Mouse (Mus musculus): ENCODE data around the gene Grk3.

Grk3 gene

DNA sequence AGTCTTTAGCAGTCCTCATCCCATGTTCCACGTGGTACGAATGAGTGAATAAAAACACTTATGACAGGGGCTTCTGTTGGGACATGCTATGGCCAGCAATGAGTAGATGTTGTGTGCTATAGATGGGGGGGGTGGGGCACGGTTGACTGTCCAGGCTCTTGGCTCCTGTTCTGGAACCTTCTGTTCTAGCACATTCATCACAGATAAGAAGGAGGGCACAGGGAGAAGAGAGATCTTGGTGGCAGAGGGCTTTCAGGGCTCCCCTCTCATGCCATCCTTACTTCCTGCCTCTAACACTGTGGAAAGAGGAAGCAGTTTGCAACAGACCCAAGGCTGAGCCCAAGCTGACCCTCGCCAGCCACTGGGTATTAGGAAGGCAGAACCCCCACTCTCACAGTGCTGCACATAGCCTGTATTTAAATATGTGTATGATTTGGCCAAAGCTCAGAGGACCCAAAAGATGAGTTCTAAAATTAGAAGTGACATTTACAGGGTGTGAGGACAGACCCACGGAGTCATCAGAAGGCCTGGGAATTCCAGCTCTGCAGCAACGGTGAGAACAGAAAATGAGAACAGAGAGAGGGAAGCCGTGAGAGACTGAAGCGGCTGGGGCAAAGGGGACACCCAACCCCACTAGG, 6.3 kb downstream of the Grk3 start:
- no peak for DNase-seq (ENCODE audit: low spot score in 2 of 2)

DNA sequence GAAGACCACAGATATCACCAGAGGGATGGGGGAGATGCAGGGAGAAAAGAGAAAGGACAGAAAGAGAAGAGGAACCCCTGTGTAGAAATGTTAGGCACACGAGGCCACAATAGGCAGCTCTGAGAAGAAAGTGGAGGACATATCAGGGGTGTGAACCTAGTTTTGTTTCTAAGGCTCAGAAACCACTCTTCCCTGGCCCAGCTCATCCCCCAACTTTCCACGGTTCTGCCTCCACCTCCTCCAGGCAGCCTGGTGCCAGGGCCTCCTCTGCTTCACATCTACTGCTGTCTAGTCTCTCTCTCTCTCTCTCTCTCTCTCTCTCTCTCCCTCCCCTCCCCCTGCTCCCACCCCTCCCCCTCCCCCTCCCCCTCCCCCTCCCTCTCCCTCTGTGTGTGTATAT, 7.1 kb downstream of the Grk3 start:
- no peak for DNase-seq (ENCODE audit: low spot score in 2 of 2)

DNA sequence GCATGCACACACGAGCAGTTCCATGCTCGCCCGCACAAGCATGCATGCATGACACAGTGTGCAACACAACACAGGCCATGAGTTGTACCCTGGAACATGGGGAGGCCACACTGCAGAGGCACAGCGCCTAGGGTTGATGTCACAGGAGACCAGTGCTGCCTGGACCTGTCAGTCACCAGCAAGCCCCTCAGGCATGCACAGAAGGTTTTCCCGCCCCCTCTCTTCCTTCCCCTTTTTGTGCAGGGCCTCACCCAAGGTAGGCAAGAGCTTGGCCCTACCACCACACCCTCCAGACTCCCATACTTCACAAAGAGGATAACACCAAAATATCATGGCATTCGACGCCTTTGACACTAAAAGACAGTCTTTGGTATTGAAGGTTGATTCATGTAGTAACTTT, 8.6 kb downstream of the Grk3 start:
- DNase-seq (ENCODE audit: low spot score in 2 of 2): no peak

DNA sequence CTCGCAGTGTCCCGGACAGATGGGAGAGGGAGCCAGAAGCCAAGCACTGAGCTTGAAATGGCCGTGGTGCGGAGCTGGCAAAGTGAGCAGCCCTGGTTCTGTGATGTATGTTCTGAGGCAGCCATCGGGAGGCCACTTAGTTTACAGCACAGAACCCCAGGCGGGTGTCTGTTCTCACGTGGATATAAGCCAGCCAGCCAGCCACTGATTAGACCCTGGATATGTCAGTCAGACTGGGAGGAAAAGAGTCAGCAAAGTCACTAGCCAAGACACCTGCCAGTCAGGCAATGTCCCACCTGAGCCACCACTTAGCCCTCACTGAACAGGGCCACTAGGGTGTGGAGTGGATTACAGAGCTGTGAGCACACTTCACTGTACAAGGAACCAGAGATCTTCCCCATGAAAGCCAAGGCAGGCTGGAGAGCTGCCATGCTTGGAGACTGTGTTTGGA, 9.6 kb downstream of the Grk3 start:
- no peak for DNase-seq (ENCODE audit: low spot score in 2 of 2)

DNA sequence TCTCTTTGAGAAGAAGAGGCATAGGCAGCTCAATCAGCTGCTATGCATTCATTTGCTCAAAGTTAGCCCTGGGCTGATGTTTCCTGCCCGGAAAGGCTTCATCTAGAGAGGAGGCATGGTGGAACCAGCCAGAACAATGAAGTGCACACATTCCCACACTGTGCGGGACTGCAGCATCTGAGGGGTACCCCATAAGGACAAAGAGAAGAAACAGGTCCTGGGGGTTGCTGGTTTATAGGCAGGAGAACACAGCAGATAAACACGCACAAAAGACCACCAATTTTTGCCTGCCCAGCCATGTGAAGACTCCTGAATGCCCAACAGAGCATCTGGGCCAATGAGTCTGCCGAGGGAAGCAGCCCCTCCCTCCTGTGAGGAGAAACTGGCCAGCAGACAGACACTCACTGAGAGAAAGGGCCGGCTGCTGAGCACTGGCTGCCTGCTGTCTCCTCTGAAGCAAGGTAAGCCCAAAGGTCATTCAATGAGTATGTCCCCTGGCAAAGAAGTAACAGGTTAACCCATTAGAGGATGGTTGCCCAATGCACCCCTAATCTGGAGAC, 12.7 kb downstream of the Grk3 start:
- DNase-seq (ENCODE audit: low spot score in 2 of 2): no peak

DNA sequence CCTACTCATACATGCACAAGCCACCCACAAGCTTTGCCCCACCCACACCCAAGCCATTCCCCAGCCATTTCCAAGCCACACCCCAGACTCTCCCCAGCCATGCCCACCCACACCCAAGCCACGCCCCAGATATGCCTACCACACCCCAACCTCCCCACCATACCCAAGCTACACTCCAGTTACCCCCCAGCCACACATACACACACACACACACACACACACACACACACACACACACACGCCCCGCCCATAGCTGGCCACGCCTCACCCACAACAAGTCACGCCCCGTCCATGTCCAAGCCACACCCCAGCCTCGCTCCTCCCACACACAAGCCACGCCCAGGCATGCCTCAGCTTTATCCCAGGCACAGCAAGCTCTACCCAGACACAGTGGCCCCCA, 16.4 kb downstream of the Grk3 start:
- DNase-seq (ENCODE audit: low spot score in 2 of 2): no peak

DNA sequence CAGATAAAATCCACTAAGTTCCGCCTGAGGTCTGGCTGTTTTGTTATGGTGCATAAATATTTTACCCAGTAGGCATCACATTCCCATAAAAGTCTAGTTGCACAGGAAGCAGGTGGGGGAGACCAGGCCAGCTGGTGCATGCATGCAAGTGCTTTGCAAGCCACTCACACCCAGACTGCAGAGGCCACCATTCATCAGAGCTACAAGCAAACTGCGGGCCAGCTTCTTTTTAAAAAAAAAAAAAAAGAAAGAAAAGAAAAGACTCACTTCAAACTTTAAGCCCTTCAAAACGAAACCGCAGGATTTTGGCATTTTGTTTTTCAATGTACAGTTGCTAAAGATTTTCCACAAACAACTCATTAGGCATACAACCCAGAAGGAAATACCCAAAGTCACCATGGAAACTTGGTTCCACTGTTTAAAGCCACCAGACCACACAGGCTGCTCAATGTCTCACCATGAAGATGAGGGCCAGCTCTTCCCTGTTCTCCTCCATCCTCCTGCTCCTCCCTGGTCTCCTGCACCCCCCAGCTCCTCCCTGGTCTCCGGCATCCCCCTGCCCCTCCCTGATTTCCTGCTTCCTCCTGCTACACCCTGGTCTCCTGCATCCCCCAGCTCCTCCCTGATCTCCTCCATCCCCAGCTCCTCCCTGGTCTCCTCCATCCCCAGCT, 17.9 kb downstream of the Grk3 start:
- no peak for DNase-seq (ENCODE audit: low spot score in 2 of 2)

DNA sequence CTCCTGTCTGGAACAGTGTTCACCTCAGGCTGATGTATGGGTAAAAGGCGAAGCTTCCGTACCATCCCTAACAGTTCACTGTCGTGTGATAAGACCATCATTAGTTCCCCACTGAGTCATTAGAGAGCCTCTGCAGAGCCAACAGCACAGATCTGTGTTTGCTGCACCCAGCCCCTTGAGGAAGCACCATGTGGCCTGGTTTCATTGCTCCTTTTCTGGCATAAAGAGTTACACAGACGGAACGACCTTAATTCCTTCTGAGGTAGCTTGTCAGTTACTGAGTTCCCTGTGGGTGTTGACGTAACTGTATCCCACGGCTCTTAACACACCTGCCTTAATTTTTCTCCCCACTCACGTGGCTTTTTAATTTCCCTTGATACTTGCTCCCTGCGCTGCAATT, 24.3 kb downstream of the Grk3 start:
- no peak for DNase-seq (ENCODE audit: low spot score in 2 of 2)

DNA sequence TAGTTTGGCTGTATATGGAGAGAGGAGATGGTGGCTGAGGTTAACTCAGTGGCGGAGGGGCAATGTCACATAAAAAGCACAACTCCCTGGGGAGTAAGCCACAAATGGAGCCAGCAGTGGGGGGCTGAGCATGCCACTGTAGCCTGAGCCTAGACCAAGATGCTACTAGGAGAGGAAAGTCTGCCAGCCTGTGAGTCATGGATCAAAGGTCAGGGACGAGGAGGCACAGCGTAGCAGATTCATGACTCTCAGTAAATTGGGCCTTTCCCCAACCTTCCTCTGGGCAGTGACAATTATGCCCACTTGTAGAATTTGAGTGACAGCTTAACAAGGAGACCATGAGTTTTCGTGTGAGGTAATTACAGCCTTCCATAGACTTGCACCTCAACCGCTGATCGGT, 33.7 kb downstream of the Grk3 start:
- DNase-seq (ENCODE audit: low spot score in 2 of 2): no peak

DNA sequence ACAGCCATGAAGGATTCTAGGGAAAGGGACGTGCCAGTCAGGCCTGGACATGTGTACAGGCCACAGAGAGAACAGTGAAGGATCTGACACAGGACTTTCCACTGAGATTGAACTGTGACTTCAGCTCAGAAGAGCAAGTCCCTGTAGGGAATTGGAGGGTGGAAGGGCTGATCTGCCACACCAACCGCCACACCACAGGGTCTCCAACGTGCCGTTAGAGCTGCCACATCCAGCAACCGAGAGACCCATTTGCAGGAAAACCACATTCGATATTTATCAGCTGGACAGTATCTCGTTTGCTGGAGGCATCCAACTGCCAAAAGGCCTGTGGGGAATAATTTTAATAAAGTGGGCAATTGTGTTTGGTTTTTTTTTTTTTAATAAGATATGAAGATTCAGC, 35.9 kb downstream of the Grk3 start:
- no peak for DNase-seq (ENCODE audit: low spot score in 2 of 2)

DNA sequence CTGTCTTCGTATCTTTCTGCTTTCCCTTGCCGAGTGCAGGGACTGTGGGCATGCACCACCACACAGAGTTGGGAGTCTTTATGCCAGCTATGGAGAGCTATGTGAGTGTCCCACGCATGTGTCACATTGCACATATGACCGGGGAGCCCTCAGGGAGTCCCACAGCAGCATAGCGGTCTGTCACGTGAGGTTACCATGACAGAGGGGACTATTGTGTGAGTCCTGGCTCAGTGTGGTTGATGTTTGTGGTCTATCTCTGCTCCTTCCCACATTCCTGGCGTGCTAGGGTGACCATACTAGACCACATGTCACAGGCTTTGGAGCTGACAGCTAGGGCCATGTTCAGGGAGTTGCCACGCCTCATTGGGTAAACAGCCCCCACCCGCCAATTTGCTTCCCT, 36.4 kb downstream of the Grk3 start:
- no peak for DNase-seq (ENCODE audit: low spot score in 2 of 2)

DNA sequence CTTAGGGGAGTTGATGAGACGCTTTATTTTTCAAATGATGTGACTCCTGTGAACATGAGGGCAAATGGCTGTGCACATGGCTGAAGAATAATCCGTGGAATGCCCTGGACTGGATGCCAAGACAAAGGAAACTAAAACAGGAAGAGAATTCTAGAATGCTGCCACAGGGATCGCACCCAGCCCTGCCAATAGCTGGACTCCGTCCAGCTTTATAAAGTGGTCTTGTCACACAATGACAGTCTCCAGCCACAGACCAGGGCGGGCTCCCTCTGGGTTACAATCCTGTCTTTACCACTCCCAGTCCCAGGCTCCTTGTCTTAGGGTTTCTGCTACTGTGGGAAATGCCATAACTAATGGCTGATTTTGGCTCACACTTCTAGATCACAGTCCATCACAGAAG, 38.5 kb downstream of the Grk3 start:
- DNase-seq (ENCODE audit: low spot score in 2 of 2): no peak

DNA sequence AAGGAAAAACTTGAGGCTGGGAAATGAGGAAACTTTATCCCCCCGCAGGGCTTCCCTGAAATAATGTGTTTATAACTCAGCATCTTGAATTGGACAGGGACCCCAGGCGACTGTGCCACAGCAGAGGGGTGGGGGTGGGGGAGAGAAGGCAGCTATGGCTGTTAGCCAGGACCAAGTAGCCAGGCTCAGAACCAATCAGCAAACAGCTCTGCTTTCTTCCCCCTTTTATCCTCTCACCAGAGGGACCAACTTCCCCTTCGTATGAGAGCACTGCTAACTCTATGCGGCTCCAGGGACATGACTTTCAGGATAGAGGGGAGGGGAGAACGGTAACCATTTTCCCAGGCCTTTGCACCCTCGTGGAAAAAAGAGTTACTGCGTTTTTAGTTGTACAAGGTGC, 42.0 kb downstream of the Grk3 start:
- DNase-seq (ENCODE audit: low spot score in 2 of 2): no peak

DNA sequence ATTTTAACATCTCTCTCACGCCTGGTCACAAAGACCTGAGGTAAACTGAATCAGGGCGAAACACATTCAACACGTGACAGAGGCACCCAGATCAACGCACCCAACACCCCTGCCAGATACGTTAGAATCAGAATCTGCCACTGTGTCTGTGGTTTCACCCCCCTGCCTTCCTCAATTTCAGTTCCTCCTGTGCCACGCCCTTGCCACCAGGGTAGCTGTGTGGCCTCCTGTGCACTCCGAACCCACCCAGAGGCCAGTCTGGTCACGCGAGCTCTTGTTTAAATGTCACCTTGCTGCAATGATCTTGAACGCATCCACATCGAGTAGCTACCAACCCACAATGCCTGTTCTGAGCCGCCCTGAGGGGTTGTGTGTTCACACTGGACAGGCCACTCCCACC, 43.3 kb downstream of the Grk3 start:
- DNase-seq (ENCODE audit: low spot score in 2 of 2): no peak

DNA sequence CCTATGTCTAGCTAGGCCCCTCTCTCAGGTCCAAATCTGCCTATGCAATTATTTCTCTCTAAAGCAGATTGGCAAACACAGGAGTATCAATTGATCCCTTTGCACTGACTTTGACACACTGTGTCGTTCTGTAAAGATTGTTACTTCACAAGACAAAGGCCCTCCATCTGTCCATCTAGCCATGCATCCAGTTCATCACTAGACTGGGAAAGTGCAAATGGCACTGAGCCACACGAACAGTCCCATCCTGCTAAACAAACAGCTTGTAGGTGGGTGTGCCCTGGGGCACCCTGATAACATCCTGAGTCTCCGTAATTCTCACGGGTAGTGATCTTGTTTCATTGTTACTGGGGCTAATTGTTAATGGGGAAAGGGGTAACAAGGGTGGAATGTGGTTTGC, 52.1 kb downstream of the Grk3 start:
- DNase-seq (ENCODE audit: low spot score in 2 of 2): no peak

DNA sequence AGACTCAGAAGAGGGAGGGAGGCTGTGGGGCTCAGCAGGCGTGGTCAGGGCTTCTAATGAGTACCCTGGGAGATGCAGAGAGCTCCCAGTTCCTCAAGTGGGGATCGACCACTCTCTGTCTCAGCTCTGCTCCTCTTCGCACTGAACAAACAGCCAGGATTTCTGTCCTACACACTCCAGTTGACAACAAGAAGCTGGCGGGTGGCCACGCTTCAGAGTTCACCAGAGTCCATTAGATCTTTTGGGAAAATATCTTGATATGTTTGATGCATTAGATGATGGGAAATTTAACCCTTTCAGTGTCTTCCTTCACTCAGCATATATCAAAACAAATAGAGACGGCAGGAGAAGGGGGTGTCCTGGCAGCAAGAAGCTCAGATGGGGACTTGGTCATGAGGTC, 53.4 kb downstream of the Grk3 start:
- no peak for DNase-seq (ENCODE audit: low spot score in 2 of 2)

DNA sequence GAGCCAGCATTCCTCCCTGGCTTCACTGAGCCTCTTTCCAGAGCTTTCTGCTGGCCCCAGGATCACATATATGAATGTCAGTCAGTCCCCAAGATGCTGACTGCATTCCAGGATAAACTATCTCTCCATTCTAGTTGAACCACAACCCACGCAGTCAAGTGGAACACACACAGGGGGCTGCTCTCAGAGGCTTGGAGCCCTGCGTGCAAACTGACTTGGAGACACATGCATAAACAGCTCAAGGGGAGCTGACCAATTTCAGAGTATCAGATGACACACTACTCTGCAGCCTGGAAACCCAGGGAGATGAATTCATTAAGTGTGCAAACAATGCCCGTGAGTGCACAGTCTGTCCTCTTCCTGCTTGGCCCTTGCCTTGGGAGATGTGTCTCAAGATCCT, 54.7 kb downstream of the Grk3 start:
- no peak for DNase-seq (ENCODE audit: low spot score in 2 of 2)

DNA sequence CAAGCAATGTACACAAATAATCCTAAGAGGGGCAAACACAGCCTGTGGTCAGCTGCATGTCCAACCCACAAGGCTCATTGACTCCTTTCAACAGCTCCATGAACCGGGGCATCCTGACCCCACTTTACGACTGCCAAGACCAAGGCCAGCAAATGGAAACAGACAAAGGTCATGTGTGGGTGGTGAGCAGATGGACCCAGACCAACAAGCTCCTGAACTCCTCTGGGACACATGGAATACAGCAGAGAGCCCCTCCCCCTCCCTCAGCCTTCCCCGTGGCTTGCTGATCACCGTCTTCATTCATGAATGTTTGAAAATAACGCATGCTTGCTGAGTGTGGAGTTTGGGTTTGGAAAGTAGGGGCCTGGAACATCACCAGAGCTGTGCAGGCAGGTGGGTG, 57.3 kb downstream of the Grk3 start:
- DNase-seq (ENCODE audit: low spot score in 2 of 2): no peak

DNA sequence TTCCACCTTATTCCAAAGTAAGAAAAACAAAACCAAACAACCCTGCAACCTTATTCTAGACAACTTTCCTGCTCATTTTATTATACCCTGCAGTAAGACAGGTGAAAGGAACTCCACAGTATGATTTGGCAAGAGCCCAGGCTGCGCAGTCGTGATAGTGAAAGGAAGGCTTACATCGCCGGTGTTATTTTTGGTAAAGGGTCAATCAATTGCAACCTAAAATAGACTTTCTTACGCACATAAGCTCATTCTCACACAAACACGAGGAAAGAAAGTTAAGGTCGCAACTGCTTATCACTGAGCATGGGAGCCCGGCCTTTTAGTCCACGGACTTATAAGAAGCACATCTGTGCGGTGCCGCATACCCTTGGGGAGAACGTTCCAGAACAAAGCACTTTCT, 58.8 kb downstream of the Grk3 start:
- no peak for DNase-seq (ENCODE audit: low spot score in 2 of 2)

DNA sequence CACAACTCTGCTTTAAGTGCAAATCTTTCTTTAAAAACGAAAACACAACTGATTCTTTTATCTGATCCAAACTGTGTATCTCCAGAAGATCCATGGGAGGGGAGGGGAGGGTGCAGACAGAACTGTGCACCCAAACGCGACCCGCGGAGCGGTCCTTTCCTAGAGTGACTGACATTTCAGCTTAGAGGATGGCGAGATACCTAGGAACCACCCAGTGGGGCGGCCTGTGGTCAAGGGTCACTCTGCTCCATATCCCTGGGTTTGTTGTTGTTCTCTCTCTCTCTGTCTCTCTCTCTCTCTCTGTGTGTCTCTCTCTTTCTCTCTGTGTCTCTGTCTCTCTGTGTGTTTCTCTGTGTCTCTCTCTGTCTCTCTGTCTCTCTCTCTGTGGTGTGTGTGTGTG, 59.2 kb downstream of the Grk3 start:
- DNase-seq (ENCODE audit: low spot score in 2 of 2): no peak

DNA sequence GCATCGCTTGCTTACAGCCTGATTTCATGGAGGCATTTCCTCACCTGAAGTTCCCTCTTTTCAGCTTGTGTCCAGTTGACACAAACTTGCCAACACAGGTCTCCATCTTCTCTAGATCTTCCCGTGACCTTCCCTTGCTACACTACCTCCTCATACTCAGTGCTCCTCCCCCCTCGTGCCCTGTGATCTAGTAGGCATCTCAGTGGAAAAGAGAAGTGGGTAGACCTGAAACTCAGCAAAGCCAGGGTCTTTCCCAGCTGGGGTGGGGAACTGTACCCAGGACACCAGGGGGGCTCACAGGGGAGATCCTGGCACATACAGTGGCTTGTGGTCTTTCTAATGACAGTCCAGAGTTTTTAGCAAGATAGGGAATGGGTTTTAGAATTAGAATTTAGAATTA, 64.7 kb downstream of the Grk3 start:
- DNase-seq (ENCODE audit: low spot score in 2 of 2): no peak

DNA sequence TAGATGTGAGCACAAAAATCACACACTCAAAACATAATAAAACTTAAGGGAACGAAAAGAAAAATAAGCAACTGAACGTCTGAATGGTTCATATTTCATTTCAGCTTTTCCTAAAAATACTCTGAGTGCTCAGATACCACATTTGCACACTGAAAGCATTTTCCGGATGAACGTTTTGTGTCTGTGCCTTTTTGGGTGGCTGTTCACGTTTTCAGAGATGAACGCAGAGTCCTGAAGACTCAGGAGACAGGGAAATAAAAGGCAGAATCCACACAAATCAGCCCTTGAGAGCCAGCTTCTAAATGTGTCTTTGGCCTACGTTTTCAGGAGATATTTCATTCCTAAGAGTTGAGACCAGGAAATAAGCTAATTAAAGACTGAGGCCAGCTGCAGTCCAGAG, 69.7 kb downstream of the Grk3 start:
- DNase-seq (ENCODE audit: low spot score in 2 of 2): no peak

DNA sequence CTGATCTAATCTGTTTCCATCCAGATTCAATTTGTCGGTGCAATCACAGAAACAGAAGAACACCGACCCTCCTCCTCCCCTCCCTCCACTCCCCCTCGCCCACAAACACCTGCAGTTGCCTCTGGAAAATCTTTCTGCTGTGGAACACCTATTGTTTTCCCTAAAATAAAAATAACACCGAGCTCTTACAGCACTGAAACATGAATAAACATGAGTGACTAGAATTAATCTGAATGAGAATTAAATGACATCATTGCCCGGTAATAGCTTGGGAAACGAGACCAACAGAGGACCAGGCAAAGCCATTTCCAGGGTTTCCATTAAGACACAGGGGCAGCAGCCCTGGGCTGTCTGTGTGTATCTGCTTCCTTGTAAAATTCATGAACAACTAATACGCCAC, 73.3 kb downstream of the Grk3 start:
- DNase-seq (ENCODE audit: low spot score in 2 of 2): no peak

DNA sequence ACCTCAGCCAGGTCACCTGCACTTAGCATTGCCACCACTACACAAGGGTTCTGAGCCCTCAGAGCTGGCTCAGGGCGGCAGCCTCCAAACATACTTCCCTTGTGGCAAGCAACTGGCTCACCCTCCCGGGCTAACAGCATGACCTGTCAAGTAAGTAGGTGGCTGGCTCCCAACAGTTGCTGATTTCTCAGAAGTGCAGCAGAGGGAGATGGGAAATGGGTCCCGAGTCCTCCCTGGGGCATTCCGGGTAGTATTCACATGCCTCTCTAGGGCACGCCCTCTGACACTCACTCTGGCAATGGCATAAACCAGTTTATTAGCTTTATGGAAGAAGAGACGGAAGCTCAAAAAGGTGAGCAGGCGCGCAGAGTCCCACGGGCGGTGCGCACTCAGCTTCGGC, 74.6 kb downstream of the Grk3 start:
- DNase-seq (ENCODE audit: low spot score in 2 of 2): no peak
